Mouse (Mus musculus): ENCODE data around the gene Adpgk. TPM values are rescaled to one million over a fixed set of nuclear protein-coding genes. Genes with fewer than 3 reads are reported as not detected.

Adpgk gene
- total RNA-seq (2014; rRNA removed) = 26.7 and 28.1 TPM in 2 replicates
- 18.3 and 19.5 TPM in 2 replicates for polyA plus RNA-seq (2015; fragmentation: Nextera tagmentation; extraction: Ambion mirVana)

DNA sequence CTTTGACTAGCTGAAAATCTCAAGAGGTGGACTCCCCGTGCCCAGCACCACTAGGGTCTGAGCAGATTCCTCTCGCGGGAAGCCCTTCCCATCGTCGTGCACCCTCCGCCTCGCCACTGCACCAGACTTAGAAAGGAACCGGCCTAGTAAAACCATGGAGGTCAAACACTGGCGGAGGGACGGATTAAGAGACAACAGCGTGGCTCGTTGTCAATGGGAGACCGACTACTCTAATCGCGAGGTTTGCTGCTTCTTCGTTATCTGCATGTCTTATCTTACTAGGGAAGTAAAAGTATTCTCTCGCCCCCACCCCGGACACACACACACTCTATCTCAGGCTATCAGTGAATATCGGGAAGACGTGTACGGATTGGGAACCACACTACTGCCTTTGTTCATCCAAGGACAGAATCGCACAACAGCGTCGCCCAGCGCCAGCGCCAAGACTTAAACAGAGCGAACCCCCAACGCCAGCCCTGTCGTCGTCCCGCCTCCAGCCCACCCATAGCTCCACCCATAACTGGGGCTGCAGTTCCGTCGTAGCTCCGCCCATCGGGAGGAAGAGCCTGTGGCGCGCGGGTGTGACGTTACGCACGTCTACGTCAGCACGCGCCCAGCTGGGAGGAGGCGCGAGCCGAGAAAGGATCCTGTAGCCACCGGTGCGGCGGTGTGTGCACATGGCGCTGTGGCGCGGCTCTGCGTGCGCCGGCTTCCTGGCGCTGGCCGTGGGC lies at the start of gene Adpgk:
Adpgk (plus strand) TSS at position 602 of the 731 bp plus-strand sequence.
- no peaks in the 10 kb centered on the region for H3K9me3 ChIP-seq (ENCODE audit: low read length)
- peak within 1 kb of the TSS; percentile 89 for H3K4me3 ChIP-seq (ENCODE audit: low read depth, low read length)
- peaks cover 6% of the 10 kb centered on the region; the same call in 1 of the 2 replicates for H3K4me1 ChIP-seq (ENCODE audit: insufficient read depth, low read length)
- ATAC-seq (ENCODE audit: low FRiP score) = peak; percentile 99
- WGBS = under 1% methylated on average over 55 of the region's 58 CpGs
- H3K27me3 ChIP-seq (ENCODE audit: insufficient read depth, low read length) = no peaks in the 10 kb centered on the region
- TF ChIP-seq CTCF (IDR thresholded peaks at IDR 0.05) = peak; percentile 84
- H3K4me2 ChIP-seq (ENCODE audit: low read depth, low read length, poor library complexity, severe bottlenecking) = peak within 1 kb of the TSS; percentile 70
- no peaks in the 10 kb centered on the region for H3K36me3 ChIP-seq (ENCODE audit: insufficient read depth, low read length)
- DNase-seq (ENCODE audit: low spot score) = peak; percentile 100
- peak within 1 kb of the TSS; percentile 83 for H3K9ac ChIP-seq (replicated peaks; ENCODE audit: low read length, poor library complexity, severe bottlenecking)
- H3K27ac ChIP-seq (ENCODE audit: low read depth, low read length) = peak within 1 kb of the TSS; percentile 91

DNA sequence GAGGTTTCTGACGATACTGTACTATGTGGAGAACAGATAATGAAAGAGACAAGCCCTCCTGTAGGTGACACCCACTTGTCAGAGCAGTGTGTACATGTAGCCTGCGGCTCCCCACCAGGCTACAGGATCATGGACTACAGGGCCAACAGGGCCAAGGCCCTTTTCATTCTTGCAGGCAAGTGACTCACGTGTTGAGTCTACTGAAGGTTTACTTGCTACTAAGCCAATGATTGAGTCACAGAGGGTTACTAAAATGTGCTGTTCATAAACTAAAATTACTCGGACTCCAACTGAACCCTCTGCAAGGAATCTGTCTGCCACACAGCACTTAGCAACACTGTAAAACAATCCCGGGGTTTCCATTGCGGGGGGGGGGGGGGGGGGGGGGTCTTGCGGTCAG lies 46.2 kb upstream of the Adpgk start:
- Histone ChIP-seq H3K4me1 (ENCODE audit: insufficient read depth, low read length) (no peaks in the 10 kb centered on the region), H3K27me3 (ENCODE audit: insufficient read depth, low read length) (no peaks in the 10 kb centered on the region), H3K9ac (replicated peaks; ENCODE audit: low read length, poor library complexity, severe bottlenecking) (no peak overlapping the region), H3K4me3 (ENCODE audit: low read depth, low read length) (no peak overlapping the region), H3K4me2 (ENCODE audit: low read depth, low read length, poor library complexity, severe bottlenecking) (no peak overlapping the region), H3K9me3 (ENCODE audit: low read length) (no peaks in the 10 kb centered on the region), H3K27ac (ENCODE audit: low read depth, low read length) (no peak overlapping the region), H3K36me3 (ENCODE audit: insufficient read depth, low read length) (no peaks in the 10 kb centered on the region)
- ATAC-seq (ENCODE audit: low FRiP score) (no peak), DNase-seq (ENCODE audit: low spot score) (no peak)
- WGBS = 56% methylated on average over 7 of the region's 7 CpGs
- no peak for TF ChIP-seq CTCF (IDR thresholded peaks at IDR 0.05)

DNA sequence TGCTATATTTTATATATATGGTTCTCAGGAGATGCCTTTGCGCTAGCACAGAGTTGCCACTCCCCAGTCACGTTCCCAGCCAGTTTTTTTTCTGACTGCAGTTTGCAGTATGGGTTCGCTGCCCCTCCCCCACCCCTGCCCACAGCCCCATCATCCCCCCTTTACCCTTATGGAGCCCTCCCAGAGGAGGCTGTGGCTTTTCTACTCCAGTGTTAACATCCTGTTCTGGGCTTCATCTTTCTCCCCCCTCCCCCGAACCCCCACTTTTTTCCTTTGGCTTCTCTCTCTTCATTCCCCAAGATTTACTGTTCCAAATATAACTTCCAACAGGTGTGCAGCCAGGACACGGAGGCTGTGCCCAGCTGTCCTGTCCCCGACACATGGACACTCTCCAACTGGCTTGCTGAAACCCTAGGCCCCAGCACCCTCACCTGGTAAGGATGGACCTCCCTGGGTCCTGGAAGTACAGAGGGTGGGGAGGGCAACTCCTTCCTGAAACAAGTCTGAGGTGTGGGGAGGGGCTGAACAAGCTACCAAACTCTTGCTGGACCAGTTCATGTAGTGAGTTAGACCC lies 44.8 kb upstream of the Adpgk start:
- Histone ChIP-seq H3K9ac (replicated peaks; ENCODE audit: low read length, poor library complexity, severe bottlenecking) (no peak overlapping the region), H3K36me3 (ENCODE audit: insufficient read depth, low read length) (no peaks in the 10 kb centered on the region), H3K4me3 (ENCODE audit: low read depth, low read length) (no peak overlapping the region), H3K4me2 (ENCODE audit: low read depth, low read length, poor library complexity, severe bottlenecking) (no peak overlapping the region), H3K27ac (ENCODE audit: low read depth, low read length) (no peak overlapping the region), H3K4me1 (ENCODE audit: insufficient read depth, low read length) (no peaks in the 10 kb centered on the region), H3K27me3 (ENCODE audit: insufficient read depth, low read length) (no peaks in the 10 kb centered on the region), H3K9me3 (ENCODE audit: low read length) (no peaks in the 10 kb centered on the region)
- ATAC-seq (ENCODE audit: low FRiP score) (no peak), DNase-seq (ENCODE audit: low spot score) (no peak)
- TF ChIP-seq CTCF (IDR thresholded peaks at IDR 0.05) = no peak
- 63% methylated on average over 6 of the region's 6 CpGs for WGBS

DNA sequence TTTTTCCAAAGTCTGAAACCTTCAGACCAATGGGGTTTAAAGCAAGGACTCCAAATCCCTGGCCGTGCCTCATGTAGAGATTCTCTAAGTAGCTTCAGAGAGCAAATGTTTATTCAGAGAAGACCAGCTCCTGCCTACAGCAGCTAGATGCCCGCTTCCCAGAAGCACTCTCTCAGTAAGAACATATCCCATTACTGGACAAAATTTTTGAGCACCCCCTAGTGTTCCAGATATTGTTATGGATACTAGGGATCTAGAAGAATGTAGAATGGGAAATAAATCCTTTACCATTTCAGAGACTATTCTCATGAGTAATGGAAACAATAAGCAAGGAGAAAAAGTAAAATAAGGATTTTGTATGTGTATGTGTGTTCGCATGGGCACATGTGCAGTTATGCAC lies 42.0 kb upstream of the Adpgk start:
- Histone ChIP-seq H3K27me3 (ENCODE audit: insufficient read depth, low read length) (no peaks in the 10 kb centered on the region), H3K4me3 (ENCODE audit: low read depth, low read length) (no peak overlapping the region), H3K27ac (ENCODE audit: low read depth, low read length) (no peak overlapping the region), H3K4me2 (ENCODE audit: low read depth, low read length, poor library complexity, severe bottlenecking) (no peak overlapping the region), H3K36me3 (ENCODE audit: insufficient read depth, low read length) (no peaks in the 10 kb centered on the region), H3K9me3 (ENCODE audit: low read length) (no peaks in the 10 kb centered on the region), H3K9ac (replicated peaks; ENCODE audit: low read length, poor library complexity, severe bottlenecking) (no peak overlapping the region), H3K4me1 (ENCODE audit: insufficient read depth, low read length) (no peaks in the 10 kb centered on the region)
- DNase-seq (ENCODE audit: low spot score) (peak; percentile 43), ATAC-seq (ENCODE audit: low FRiP score) (no peak)
- peak; percentile 51 for TF ChIP-seq CTCF (IDR thresholded peaks at IDR 0.05)
- 59% methylated on average over 3 of the region's 3 CpGs for WGBS

DNA sequence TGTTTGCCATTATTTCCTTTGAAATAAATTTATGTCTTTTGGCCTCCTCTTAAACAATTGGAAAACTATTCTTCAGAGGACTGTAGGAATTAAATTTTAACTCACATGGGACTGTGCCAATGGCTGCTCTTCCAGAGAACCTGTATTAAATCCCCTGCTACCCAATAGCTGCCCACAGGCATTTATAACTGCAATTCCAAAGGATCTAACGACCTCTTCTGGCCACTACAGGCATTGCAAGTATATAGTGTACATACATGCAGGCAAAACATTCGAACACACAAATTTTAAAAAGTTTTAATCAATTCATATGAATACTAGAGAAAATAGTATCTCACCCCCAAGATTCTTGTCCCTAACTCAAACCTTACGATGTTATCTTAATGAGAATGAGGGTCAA lies 41.1 kb upstream of the Adpgk start:
- Histone ChIP-seq H3K9me3 (ENCODE audit: low read length) (no peaks in the 10 kb centered on the region), H3K9ac (replicated peaks; ENCODE audit: low read length, poor library complexity, severe bottlenecking) (no peak overlapping the region), H3K27ac (ENCODE audit: low read depth, low read length) (no peak overlapping the region), H3K4me2 (ENCODE audit: low read depth, low read length, poor library complexity, severe bottlenecking) (no peak overlapping the region), H3K4me1 (ENCODE audit: insufficient read depth, low read length) (no peaks in the 10 kb centered on the region), H3K36me3 (ENCODE audit: insufficient read depth, low read length) (no peaks in the 10 kb centered on the region), H3K27me3 (ENCODE audit: insufficient read depth, low read length) (no peaks in the 10 kb centered on the region), H3K4me3 (ENCODE audit: low read depth, low read length) (no peak overlapping the region)
- no peak for ATAC-seq (ENCODE audit: low FRiP score)
- TF ChIP-seq CTCF (IDR thresholded peaks at IDR 0.05) = peak; percentile 52
- no peak for DNase-seq (ENCODE audit: low spot score)
- 63% methylated on average over 3 of the region's 3 CpGs for WGBS

DNA sequence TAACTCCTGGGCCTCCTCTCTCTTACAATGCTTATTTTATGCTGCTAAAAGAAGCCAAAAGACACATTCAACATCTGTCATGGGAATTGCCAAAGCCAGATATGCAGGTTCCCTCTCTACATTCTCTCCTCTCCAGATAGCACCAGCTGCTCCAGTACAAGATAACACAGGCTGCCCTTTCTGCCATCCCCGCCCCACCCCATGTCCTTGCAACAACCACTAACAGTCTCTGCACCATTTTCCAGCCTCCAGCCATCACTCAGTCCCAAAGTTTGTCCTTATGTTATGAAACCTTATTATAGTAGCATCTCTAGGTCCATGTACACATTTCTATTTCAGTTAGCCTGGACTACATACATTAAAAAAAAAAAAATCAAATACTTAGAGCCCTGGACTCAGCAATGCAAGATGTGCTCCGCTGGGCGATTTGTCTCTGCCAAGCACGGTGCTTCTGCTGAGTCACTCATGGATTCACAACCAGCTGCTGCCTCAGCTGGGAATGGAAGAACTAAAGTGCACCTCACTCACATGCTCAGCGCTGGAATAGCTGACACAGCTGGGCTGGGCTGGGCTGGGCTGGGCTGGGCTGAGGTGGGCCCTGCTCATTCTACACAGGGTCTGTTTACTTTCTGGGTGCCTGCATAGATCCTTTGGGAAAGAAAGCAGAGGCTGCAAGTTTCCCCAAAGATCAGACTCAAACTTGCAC lies 36.5 kb upstream of the Adpgk start:
- H3K27me3 ChIP-seq (ENCODE audit: insufficient read depth, low read length) = no peaks in the 10 kb centered on the region
- no peak overlapping the region for H3K27ac ChIP-seq (ENCODE audit: low read depth, low read length)
- ATAC-seq (ENCODE audit: low FRiP score) (no peak), DNase-seq (ENCODE audit: low spot score) (no peak)
- no peak overlapping the region for H3K9ac ChIP-seq (replicated peaks; ENCODE audit: low read length, poor library complexity, severe bottlenecking)
- H3K4me1 ChIP-seq (ENCODE audit: insufficient read depth, low read length) = no peaks in the 10 kb centered on the region
- no peak overlapping the region for H3K4me3 ChIP-seq (ENCODE audit: low read depth, low read length)
- H3K36me3 ChIP-seq (ENCODE audit: insufficient read depth, low read length) = no peaks in the 10 kb centered on the region
- H3K9me3 ChIP-seq (ENCODE audit: low read length) = no peaks in the 10 kb centered on the region
- TF ChIP-seq CTCF (IDR thresholded peaks at IDR 0.05) = no peak
- no peak overlapping the region for H3K4me2 ChIP-seq (ENCODE audit: low read depth, low read length, poor library complexity, severe bottlenecking)
- WGBS = 73% methylated on average over 5 of the region's 5 CpGs

All from midbrain, postnatal 0 days (tissue).